Mouse (Mus musculus): Measurements from ENCODE around the gene Wif1.

DNA sequence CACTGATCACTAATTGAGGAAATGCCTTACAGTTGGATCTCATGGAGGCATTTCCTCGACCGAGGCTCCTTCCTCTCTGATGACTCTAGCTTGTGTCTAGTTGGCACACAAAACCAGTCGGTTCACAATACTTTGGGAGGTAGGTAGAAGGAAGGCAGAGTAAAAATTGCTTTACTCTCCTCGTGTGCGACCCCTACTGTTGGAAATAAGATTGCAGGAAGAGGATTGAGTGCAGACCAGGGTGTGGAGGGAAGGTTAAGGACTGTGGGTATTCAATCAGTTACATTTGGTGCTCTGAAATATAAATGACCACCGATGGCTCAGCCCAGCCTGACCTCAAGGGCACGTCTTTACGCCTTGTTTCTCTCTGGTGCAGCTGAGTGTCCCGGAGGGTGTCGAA, 49.8 kb downstream of the Wif1 start:
- TF ChIP-seq CTCF (IDR thresholded peaks at IDR 0.05; ENCODE audit: low read depth, low read length): no peak
- no peak for TF ChIP-seq TAL1 (conservative IDR thresholded peaks at IDR 0.05; ENCODE audit: low read depth, low read length)
- TF ChIP-seq GATA1 (IDR thresholded peaks at IDR 0.05; ENCODE audit: borderline replicate concordance, low read length): no peak

All from G1E (cell line).